Mouse (Mus musculus) liver, adult 2 months (tissue): ENCODE measurements around the gene Nkx6-1. TPM values are rescaled to one million over a fixed set of nuclear protein-coding genes. Genes with fewer than 3 reads are reported as not detected.

Source experiments
- DNase-seq: peaks from one replicate; pipeline ENCODE4 v3.0.0-alpha.2; 2011; ENCODE audit warnings: low read depth, low spot score; ENCODE audit errors: extremely low read depth
- H3K27ac ChIP-seq: fragments of 200-500 bp; replicated peaks from 2 replicates; pipeline ENCODE4 v1.5.1; 2012; ENCODE audit warnings: low read depth, mild to moderate bottlenecking, control low read depth, inconsistent platforms, low read length; ENCODE audit not compliant: insufficient read depth
- H3K27me3 ChIP-seq: fragments of 200-500 bp; 2 replicates; pipeline ENCODE4 v1.6.1; 2012; ENCODE audit warnings: mild to moderate bottlenecking, moderate library complexity, low read length, inconsistent platforms; ENCODE audit not compliant: control insufficient read depth, insufficient read depth
- H3K36me3 ChIP-seq: fragments of 200-500 bp; 2 replicates; pipeline ENCODE4 v1.6.1; 2012; ENCODE audit warnings: low read length, inconsistent platforms; ENCODE audit not compliant: control insufficient read depth, insufficient read depth
- H3K4me1 ChIP-seq: fragments of 200-500 bp; 2 replicates; pipeline ENCODE4 v1.6.1; 2011; ENCODE audit warnings: low read length; ENCODE audit not compliant: control insufficient read depth, insufficient read depth
- H3K4me3 ChIP-seq: fragments of 200-500 bp; 2 replicates; pipeline ENCODE4 v1.5.1; 2011; ENCODE audit warnings: low read depth, mild to moderate bottlenecking, control low read depth, low read length, moderate library complexity; ENCODE audit not compliant: insufficient read depth
- H3K79me2 ChIP-seq: fragments of 200-500 bp; 2 replicates; pipeline ENCODE4 v1.6.1; 2012; ENCODE audit warnings: inconsistent platforms, mild to moderate bottlenecking, low read length, moderate library complexity; ENCODE audit not compliant: control insufficient read depth, insufficient read depth
- H3K9ac ChIP-seq: fragments of 200-500 bp; 2 replicates; pipeline ENCODE4 v1.6.1; 2012; ENCODE audit warnings: low read depth, mild to moderate bottlenecking, control low read depth, inconsistent platforms, low read length
- CTCF ChIP-seq: fragments of 200-500 bp; IDR thresholded peaks from 2 replicates; pipeline ENCODE4 v1.5.1; 2011; ENCODE audit warnings: low read depth, low read length, control low read depth
- POLR2A ChIP-seq: fragments of 200-500 bp; IDR thresholded peaks from 2 replicates; pipeline ENCODE4 v1.6.1; 2011; ENCODE audit warnings: low read length, control low read depth; ENCODE audit not compliant: insufficient read depth; ENCODE audit errors: extremely low read depth
- WGBS: fragments of 180-500 bp; shearing (Covaris S2); methylation state at CpG from one replicate; pipeline ENCODE4 v1.1.7; 2018; 5-methylcytosine and 5-hydroxymethylcytosine counted together
- polyA plus RNA-seq: library from polyadenylated mRNA; depleted of rRNA; stranded (reverse); fragments of >200 nt; gene quantifications from 2 replicates; pipeline ENCODE4 v1.2.3, GENCODE M21; 2012
- total RNA-seq: library from RNA; depleted of rRNA; stranded (reverse); fragments of >200 nt; gene quantifications from 2 replicates; pipeline ENCODE4 v1.2.3, GENCODE M21; 2014

Nkx6-1 gene
- total and polyA plus RNA-seq, 2 experiments, result not detected

DNA sequence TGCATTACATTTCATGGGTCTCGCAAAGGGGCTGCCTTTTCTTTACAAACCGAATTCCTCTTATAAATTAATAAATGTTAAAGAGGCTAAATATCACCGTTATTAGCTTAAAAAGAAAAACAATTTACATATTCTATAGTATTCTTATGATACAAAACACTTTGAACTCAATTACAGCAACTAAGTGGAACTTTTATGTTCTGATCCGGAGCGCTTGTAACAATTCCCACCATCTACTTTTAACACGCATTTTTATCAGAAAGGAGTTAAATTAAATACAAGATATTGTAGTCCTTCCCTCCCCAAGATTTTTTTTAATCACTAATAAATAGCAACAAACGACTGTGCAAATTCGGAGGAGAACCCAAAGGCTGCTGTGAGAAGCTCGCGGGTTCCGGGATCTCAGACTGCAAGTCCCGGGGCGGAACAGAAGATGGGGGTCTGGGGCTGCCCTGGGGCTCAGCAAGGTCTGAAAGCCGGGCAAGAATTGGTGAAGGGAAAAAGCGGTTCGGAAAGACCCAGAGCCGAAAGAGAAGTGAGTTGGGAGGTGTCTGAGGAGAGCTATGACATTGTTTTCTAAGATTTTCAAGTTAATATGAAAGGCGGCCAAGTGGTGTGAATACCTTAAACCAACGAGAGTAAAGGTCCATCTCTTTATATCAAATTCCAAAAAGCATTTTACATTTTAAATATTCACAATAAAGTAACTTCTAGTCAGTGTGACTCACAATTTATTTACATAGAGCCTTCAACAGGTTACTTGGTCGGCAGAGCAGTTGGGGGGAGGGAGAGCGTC lies 6.4 kb downstream of the Nkx6-1 start:
- Histone ChIP-seq H3K4me3 (no peak overlapping the region), H3K9ac (no peak overlapping the region), H3K27me3 (peaks cover 29% of the 10 kb centered on the region), H3K4me1 (no peaks in the 10 kb centered on the region), H3K27ac (no peak overlapping the region), H3K36me3 (no peaks in the 10 kb centered on the region), H3K79me2 (no peaks in the 10 kb centered on the region)
- no peak for DNase-seq
- no peak for TF ChIP-seq POLR2A
- TF ChIP-seq CTCF, result no peak
- WGBS, result 7% methylated on average over 21 of the region's 21 CpGs

DNA sequence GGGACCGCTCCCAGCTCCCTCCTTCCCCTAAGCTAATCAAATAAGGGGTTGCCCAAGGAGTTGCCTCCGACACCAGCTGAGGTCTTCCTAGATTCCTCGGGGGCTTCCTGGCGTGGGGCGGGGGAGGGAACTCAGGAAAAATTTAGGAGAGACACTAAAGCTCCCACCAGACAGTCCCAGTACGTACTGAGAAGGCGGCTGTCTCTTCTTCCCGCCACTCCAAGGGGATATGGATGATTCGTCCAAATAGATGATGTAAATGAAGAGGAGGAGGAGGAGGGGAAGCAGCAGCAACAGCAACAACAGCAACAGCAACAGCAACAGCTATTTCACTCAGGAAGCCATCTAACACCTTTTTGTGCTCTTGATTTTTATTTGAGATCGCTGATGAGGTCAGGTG lies 7.1 kb downstream of the Nkx6-1 start:
- Histone ChIP-seq H3K27ac (no peak overlapping the region), H3K4me1 (no peaks in the 10 kb centered on the region), H3K36me3 (no peaks in the 10 kb centered on the region), H3K4me3 (no peak overlapping the region), H3K27me3 (peaks cover 24% of the 10 kb centered on the region), H3K79me2 (no peaks in the 10 kb centered on the region), H3K9ac (no peak overlapping the region)
- WGBS, result 8% methylated on average over 10 of the region's 10 CpGs
- TF ChIP-seq POLR2A, result no peak
- TF ChIP-seq CTCF, result no peak
- no peak for DNase-seq

- Histone ChIP-seq H3K36me3 (no peaks in the 10 kb centered on the region), H3K27me3 (peaks cover 19% of the 10 kb centered on the region), H3K4me1 (no peaks in the 10 kb centered on the region), H3K4me3 (no peak overlapping the region), H3K79me2 (no peaks in the 10 kb centered on the region), H3K9ac (no peak overlapping the region), H3K27ac (no peak overlapping the region)
- WGBS, result 14% methylated on average over 3 of the region's 3 CpGs
- DNase-seq, result no peak
- TF ChIP-seq POLR2A (no peak), CTCF (no peak)
These were observed 8.7 kb downstream of the Nkx6-1 start for GRCm38 (mm10) chr5:101656107-101656506.

DNA sequence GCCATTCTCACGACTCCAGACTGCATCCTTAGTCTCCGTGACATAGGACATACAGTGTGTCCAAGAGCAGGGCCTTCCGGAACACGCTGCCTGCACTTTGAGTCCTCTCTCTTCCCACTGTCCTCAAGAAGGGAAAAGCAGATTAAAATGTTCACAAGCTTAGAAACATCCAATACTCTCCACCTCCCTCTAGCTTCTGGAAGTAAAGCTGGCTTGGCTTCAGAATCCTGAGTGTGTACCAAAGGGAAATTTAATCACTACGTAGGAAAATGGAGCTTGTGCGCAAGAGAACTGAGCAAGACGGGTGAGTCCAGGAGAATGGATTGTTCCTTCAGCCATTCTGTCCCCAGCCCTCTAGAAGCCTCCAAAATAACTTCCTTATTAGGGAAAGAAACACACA lies 9.4 kb downstream of the Nkx6-1 start:
- H3K79me2 ChIP-seq, result no peaks in the 10 kb centered on the region
- no peak for DNase-seq
- H3K9ac ChIP-seq, result no peak overlapping the region
- TF ChIP-seq CTCF, result no peak
- TF ChIP-seq POLR2A, result no peak
- no peaks in the 10 kb centered on the region for H3K36me3 ChIP-seq
- WGBS, result 54% methylated on average over 7 of the region's 7 CpGs
- H3K27me3 ChIP-seq, result peaks cover 19% of the 10 kb centered on the region
- H3K4me3 ChIP-seq, result no peak overlapping the region
- no peak overlapping the region for H3K27ac ChIP-seq
- H3K4me1 ChIP-seq, result no peaks in the 10 kb centered on the region

DNA sequence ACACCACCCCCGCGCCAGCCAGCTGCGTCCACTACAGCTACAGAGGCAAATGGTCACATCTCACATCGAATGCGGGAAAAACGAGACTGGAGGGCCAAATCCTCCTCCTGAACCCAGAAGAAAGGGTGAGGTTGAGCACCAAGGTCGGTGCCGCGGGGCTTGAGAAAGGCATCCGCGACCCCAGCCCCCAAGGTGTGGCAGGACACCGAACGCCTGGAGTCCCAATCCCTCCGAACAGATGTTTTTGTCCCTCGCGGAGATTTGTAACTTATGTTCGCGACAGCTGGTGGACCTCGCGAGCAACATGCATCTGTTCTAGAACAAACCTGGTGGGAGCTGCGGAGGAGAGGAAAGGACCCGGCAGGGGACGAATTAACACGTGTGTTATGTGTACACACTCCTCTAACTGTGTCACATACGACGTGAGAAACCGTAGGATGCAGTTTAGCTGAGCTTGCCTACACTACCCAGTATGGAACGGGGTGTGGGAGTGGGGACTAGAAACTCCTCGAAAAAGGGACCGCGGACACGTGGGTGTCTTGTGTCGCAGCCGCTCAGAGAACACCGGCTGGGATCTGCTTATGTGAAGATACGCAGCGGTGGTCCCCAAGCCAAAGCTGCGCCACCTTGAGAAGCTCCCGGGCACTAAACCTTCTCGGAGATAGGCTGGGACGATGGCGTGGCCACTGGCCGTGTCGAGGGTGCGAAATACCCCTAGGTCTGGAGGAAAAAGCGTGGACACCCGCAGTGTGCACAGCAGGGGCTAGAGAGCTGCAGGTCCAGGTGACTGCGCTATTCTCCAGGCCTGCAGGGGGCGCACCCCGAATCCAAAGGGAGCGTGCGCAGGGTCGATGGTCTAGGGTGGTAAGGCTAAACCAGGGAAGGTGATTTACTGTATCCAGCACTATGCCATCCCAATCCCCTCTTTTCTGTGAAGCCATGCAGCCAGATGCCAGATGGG lies 16.8 kb downstream of the Nkx6-1 start:
- Histone ChIP-seq H3K36me3 (no peaks in the 10 kb centered on the region), H3K9ac (no peak overlapping the region), H3K4me3 (no peak overlapping the region), H3K4me1 (no peaks in the 10 kb centered on the region), H3K79me2 (no peaks in the 10 kb centered on the region), H3K27me3 (peaks cover 15% of the 10 kb centered on the region), H3K27ac (no peak overlapping the region)
- TF ChIP-seq CTCF (peak; percentile 33; the same call in 1 of the 2 replicates), POLR2A (no peak)
- WGBS, result 7% methylated on average over 53 of the region's 53 CpGs
- no peak for DNase-seq
